7 mouse cellular contexts compared by ENCODE assay signal in genomic region chr19:28199385-28199784, GRCm38 (mm10).
"Had no signal": no experiment of that assay in that cellular context is flagged by ENCODE, and none has a peak within 500 bp of the region (broad histone marks: within the 10 kb centered on the region; RNA-seq: fewer than 3 reads in every experiment).

No protein-coding gene starts in this region.

- H3K27me3 ChIP-seq: limb, embryonic 13.5 days had no signal

- H3K9me3 ChIP-seq: limb, embryonic 13.5 days had no signal

- H3K36me3 ChIP-seq: limb, embryonic 13.5 days had no signal

- H3K9ac ChIP-seq: limb, embryonic 13.5 days; liver, embryonic 14.5 days had no signal

- H3K27ac ChIP-seq: limb, embryonic 13.5 days; liver, embryonic 14.5 days had no signal

- H3K4me2 ChIP-seq: limb, embryonic 13.5 days had no signal

- H3K4me3 ChIP-seq: limb, embryonic 13.5 days had no signal

- ATAC-seq: intestine, postnatal 0 days had no signal

- DNase-seq: kidney, postnatal 10 days; right cerebral cortex, adult 18-20 months; thymus, adult 18-20 months; thymus, postnatal 14 days had no signal

- H3K4me1 ChIP-seq: limb, embryonic 13.5 days had no signal
